Mouse (Mus musculus) hindbrain, embryonic 16.5 days (tissue): Measurements from ENCODE around the gene Hpn. TPM values are rescaled to one million over a fixed set of nuclear protein-coding genes. Genes with fewer than 3 reads are reported as not detected.
A peak's percentile ranks its signal among the peaks of the same experiment; 100 is the strongest.

Experiments used
- ATAC-seq: fragments of 200-750 bp; cut with Nextera tagmentation; 2 replicates; pipeline ENCODE4 v1.8.0; 2017; ENCODE audit warnings: moderate TSS enrichment, moderate library complexity
- H3K27ac ChIP-seq: fragments of 300-500 bp; sonication (generic); 2 replicates; pipeline ENCODE4 v1.5.1; 2014; ENCODE audit warnings: low read depth, mild to moderate bottlenecking, control low read depth, low read length, moderate library complexity
- H3K27me3 ChIP-seq: fragments of 300-500 bp; sonication (generic); replicated peaks from 2 replicates; pipeline ENCODE4 v1.6.1; 2014; ENCODE audit warnings: low read length; ENCODE audit not compliant: control insufficient read depth, insufficient read depth
- H3K36me3 ChIP-seq: fragments of 300-500 bp; sonication (generic); 2 replicates; pipeline ENCODE4 v1.6.1; 2014; ENCODE audit warnings: mild to moderate bottlenecking, low read length, moderate library complexity, mixed read lengths; ENCODE audit not compliant: control insufficient read depth, insufficient read depth
- H3K4me1 ChIP-seq: fragments of 300-500 bp; sonication (generic); 2 replicates; pipeline ENCODE4 v1.6.1; 2014; ENCODE audit warnings: low read depth, low read length; ENCODE audit not compliant: control insufficient read depth, insufficient read depth
- H3K4me2 ChIP-seq: fragments of 300-500 bp; sonication (generic); 2 replicates; pipeline ENCODE4 v1.6.1; 2014; ENCODE audit warnings: mild to moderate bottlenecking, low read length, control low read depth, moderate library complexity
- H3K4me3 ChIP-seq: fragments of 300-500 bp; sonication (generic); 2 replicates; pipeline ENCODE4 v1.5.1; 2014; ENCODE audit warnings: mild to moderate bottlenecking, low read length, control low read depth, moderate library complexity
- H3K9ac ChIP-seq: fragments of 300-500 bp; sonication (generic); 2 replicates; pipeline ENCODE4 v1.6.1; 2014; ENCODE audit warnings: low read depth, mild to moderate bottlenecking, control low read depth, low read length, moderate library complexity
- H3K9me3 ChIP-seq: fragments of 300-500 bp; sonication (generic); 2 replicates; pipeline ENCODE4 v1.6.1; 2014; ENCODE audit warnings: mild to moderate bottlenecking, low read length, moderate library complexity; ENCODE audit not compliant: control insufficient read depth
- WGBS: fragments of 180-500 bp; shearing (Covaris S2); extraction: QIAGEN DNeasy Blood & Tissue Kit; methylation state at CpG from one replicate; pipeline ENCODE4 v1.1.7; 2014; 5-methylcytosine and 5-hydroxymethylcytosine counted together
- polyA plus RNA-seq: library from polyadenylated mRNA; unstranded; fragments of >200 nt; fragmentation: Nextera tagmentation; extraction: Ambion mirVana; gene quantifications from 2 replicates; pipeline ENCODE4 v1.2.1, GENCODE M21; 2015

Hpn gene
- polyA plus RNA-seq, 1 experiment from 2014 or later = 0.75 TPM

DNA sequence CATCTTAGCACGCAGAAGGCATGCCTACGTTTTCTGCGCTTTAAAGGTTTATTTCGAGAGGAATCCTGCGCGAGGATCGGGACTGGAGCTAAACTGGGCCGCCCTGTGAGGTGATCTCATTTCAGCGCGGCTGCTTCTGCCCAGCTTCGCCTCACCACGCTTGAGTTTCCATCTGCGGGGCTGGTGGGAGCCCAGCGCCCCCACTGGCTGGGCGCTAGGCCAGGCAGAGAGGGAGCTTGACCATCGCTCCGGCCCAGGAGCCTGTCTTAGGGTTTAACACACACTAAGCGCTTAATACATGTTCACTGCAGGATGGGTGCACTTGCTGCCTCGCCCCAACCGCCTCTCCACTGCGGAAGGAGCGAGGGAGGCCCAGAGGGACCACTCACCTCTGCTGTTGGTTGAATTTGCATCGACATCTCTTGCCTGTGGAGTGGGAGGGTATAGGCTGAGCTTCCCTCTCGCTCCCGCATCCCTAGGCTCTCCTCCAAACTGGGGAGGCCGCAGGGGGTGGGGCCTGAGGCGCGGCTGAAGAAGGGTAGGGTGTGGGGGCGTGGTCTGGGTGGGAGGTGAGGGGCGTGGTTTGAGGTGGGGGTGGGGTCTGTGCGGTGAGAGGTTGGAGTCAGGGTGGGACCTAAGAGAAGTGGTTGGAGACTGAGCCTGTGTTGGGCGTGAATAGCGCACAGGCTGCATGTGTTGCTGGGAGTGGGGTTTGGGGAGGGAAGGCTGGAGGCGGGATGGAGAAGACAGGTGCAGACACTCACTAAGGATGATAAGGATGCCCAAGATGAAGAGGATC is 62.3 kb downstream of the Hpn start:
- Histone ChIP-seq H3K9ac (peak overlapping the region; percentile 41), H3K36me3 (no peaks in the 10 kb centered on the region), H3K4me1 (peaks cover 33% of the 10 kb centered on the region), H3K27ac (no peak overlapping the region), H3K4me3 (peak overlapping the region; percentile 21), H3K27me3 (peaks cover 19% of the 10 kb centered on the region), H3K9me3 (no peaks in the 10 kb centered on the region), H3K4me2 (peak overlapping the region; percentile 66)
- 2% methylated on average over 33 of the region's 34 CpGs for WGBS
- ATAC-seq = peak; percentile 15; the same call in 1 of the 2 replicates

- H3K9ac ChIP-seq = peak overlapping the region; percentile 41
- H3K27ac ChIP-seq = no peak overlapping the region
- H3K27me3 ChIP-seq = peaks cover 19% of the 10 kb centered on the region
- peaks cover 33% of the 10 kb centered on the region for H3K4me1 ChIP-seq
- H3K9me3 ChIP-seq = no peaks in the 10 kb centered on the region
- 3% methylated on average over 22 of the region's 22 CpGs for WGBS
- peak overlapping the region; percentile 21 for H3K4me3 ChIP-seq
- ATAC-seq = no peak
- no peaks in the 10 kb centered on the region for H3K36me3 ChIP-seq
- peak overlapping the region; percentile 66 for H3K4me2 ChIP-seq
These were observed 62.8 kb downstream of the Hpn start for GRCm38 (mm10) chr7:31052251-31052635.

DNA sequence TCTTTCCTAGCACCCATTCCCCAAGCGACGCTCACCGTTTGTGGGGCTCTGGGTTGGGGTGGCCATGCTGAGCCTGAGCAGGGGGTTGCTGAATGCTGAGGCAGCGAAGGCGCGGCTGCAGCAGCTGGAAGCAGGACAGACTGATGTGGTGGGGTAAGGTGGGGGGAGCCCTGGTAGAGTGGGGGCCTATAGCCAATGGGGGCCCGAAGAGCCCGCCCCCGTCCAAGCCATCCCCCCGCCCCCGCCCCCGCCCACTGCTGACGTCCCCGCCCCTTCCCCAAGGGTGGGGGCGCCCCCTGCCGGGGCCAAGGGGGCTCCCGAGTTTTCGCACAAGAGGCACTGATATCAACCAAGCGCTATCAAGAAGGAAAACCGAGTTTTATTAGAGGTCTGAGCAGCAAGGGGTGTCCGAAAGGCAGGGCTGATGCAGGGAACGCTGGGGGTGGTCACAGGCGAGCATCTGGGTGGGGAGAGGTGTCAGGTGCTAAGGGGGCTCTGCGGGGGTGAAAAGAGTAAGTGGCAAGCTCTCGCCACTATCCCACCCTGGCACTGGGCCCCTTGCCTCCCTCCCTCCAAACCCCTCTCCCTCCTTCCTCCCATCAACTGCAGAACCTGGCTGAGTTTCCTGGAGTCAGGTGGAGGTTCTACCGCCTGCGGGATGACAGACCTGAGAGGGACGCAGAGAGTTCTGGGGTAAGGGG is 63.6 kb downstream of the Hpn start, which contains the start of gene Fxyd7:
TSS of gene Fxyd7 (minus strand) at position 147 of the 701 bp plus-strand sequence.
- Histone ChIP-seq H3K9ac (peak within 1 kb of the TSS; percentile 71), H3K36me3 (no peaks in the 10 kb centered on the region), H3K4me3 (peak within 1 kb of the TSS; percentile 52), H3K27me3 (peaks cover 19% of the 10 kb centered on the region), H3K27ac (peak within 1 kb of the TSS; percentile 68), H3K4me1 (peaks cover 33% of the 10 kb centered on the region), H3K4me2 (peak within 1 kb of the TSS; percentile 66), H3K9me3 (no peaks in the 10 kb centered on the region)
- peak; percentile 53 for ATAC-seq
- WGBS = 2% methylated on average over 20 of the region's 28 CpGs

DNA sequence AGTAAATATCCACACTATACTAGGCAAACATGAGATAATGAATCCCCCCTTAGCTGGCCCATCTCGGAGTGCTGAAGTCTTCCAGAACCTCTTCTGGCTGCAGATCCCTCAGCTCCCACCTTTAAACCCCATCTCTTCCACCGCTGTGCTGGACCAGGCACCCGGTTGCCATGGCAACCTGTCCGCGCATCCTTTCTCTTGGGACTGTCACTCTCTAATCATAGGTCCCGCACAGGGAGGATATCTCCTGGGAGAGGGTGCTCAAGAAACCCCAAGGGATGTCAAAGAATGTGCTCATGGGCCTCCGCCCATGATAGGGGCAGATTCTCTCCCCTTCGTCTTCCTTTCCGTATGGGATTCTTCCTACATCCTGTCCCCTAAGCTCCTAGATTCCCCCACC is 64.2 kb downstream of the Hpn start:
- Histone ChIP-seq H3K4me1 (peaks cover 33% of the 10 kb centered on the region), H3K36me3 (no peaks in the 10 kb centered on the region), H3K27me3 (peaks cover 19% of the 10 kb centered on the region), H3K4me3 (peak overlapping the region; percentile 52), H3K27ac (peak overlapping the region; percentile 59), H3K9me3 (no peaks in the 10 kb centered on the region), H3K4me2 (peak overlapping the region; percentile 66), H3K9ac (peak overlapping the region; percentile 71)
- 2% methylated on average over 9 of the region's 9 CpGs for WGBS
- ATAC-seq = peak; percentile 23

DNA sequence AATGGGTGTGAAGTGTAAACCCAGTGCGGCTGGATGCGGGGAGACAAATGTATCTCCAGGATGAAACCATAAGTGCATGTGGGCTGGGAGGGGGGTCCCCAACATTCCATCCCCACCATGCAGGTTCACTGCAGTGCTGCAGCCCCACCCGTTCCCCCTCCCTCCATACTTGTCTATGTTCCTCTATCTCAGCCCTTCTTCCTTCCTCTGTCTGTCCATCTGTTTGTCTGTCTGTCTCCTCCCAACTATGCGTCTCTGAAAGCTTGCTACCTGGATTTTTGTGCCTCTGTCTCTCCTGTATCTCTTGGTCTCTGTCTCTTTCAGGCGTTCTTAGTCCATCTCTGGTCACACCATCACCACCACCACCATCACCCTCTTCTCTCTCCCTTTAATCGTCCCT is 64.6 kb downstream of the Hpn start:
- H3K4me3 ChIP-seq = peak overlapping the region; percentile 52
- peak overlapping the region; percentile 68 for H3K27ac ChIP-seq
- peak overlapping the region; percentile 71 for H3K9ac ChIP-seq
- 2% methylated on average over 6 of the region's 6 CpGs for WGBS
- H3K27me3 ChIP-seq = peaks cover 19% of the 10 kb centered on the region
- ATAC-seq = 0 out of 2 replicates have a peak, but pooled peaks have one; percentile 0
- H3K36me3 ChIP-seq = no peaks in the 10 kb centered on the region
- H3K4me1 ChIP-seq = peaks cover 33% of the 10 kb centered on the region
- H3K9me3 ChIP-seq = no peaks in the 10 kb centered on the region
- H3K4me2 ChIP-seq = peak overlapping the region; percentile 66

- H3K27me3 ChIP-seq = peaks cover 24% of the 10 kb centered on the region
- peak; percentile 48 for ATAC-seq
- peaks cover 33% of the 10 kb centered on the region for H3K4me1 ChIP-seq
- H3K4me3 ChIP-seq = peak overlapping the region; percentile 52
- peak overlapping the region; percentile 71 for H3K9ac ChIP-seq
- 1% methylated on average over 11 of the region's 15 CpGs for WGBS
- no peaks in the 10 kb centered on the region for H3K36me3 ChIP-seq
- peak overlapping the region; percentile 66 for H3K4me2 ChIP-seq
- no peaks in the 10 kb centered on the region for H3K9me3 ChIP-seq
- H3K27ac ChIP-seq = peak overlapping the region; percentile 68
These were observed 65.2 kb downstream of the Hpn start for GRCm38 (mm10) chr7:31049846-31050281.

- H3K27me3 ChIP-seq = peaks cover 25% of the 10 kb centered on the region
- ATAC-seq = peak; percentile 3; the same call in 1 of the 2 replicates
These were observed 65.8 kb downstream of the Hpn start for GRCm38 (mm10) chr7:31049135-31049845.

More at GRCm38 (mm10) chr7:31049135-31049845, 65.8 kb downstream of the Hpn start:
- Histone ChIP-seq H3K4me2 (peak overlapping the region; percentile 66), H3K36me3 (no peaks in the 10 kb centered on the region), H3K9ac (peak overlapping the region; percentile 71), H3K27ac (peak overlapping the region; percentile 68), H3K9me3 (no peaks in the 10 kb centered on the region), H3K4me3 (peak overlapping the region; percentile 52), H3K4me1 (peaks cover 33% of the 10 kb centered on the region)
- 26% methylated on average over 4 of the region's 5 CpGs for WGBS
